Mouse (Mus musculus): ENCODE results near the gene Mon1a. TPM values are rescaled to one million over a fixed set of nuclear protein-coding genes. Genes with fewer than 3 reads are reported as not detected.

Mon1a gene
- polyA plus RNA-seq, 1 experiment from 2014 or later = 5.6 TPM

- Histone ChIP-seq H3K4me2 (peak overlapping the region; percentile 71), H3K4me3 (replicated peaks) (peak overlapping the region; percentile 6; the same call in 1 of the 2 replicates), H3K27me3 (peaks cover 18% of the 10 kb centered on the region), H3K9me3 (replicated peaks) (no peaks in the 10 kb centered on the region), H3K27ac (no peak overlapping the region), H3K9ac (peak overlapping the region; percentile 27; the same call in 1 of the 2 replicates), H3K4me1 (replicated peaks) (peaks cover 45% of the 10 kb centered on the region), H3K36me3 (no peaks in the 10 kb centered on the region)
- DNase-seq (no peak), ATAC-seq (ENCODE audit: low read depth) (no peak)
- 23% methylated on average over 18 of the region's 18 CpGs for WGBS (ENCODE audit: insufficient replicate concordance)
These were observed 20.6 kb downstream of the Mon1a start for GRCm38 (mm10) chr9:107908410-107909158.

- H3K36me3 ChIP-seq = no peaks in the 10 kb centered on the region
- H3K4me3 ChIP-seq (replicated peaks) = no peak overlapping the region
- no peak overlapping the region for H3K9ac ChIP-seq
- WGBS (ENCODE audit: insufficient replicate concordance) = 73% methylated on average over 15 of the region's 15 CpGs
- H3K27ac ChIP-seq = no peak overlapping the region
- DNase-seq (no peak), ATAC-seq (ENCODE audit: low read depth) (no peak)
- peaks cover 40% of the 10 kb centered on the region for H3K4me1 ChIP-seq (replicated peaks)
- H3K27me3 ChIP-seq = peaks cover 23% of the 10 kb centered on the region
- H3K4me2 ChIP-seq = no peak overlapping the region
- H3K9me3 ChIP-seq (replicated peaks) = no peaks in the 10 kb centered on the region
These were observed 22.2 kb downstream of the Mon1a start for GRCm38 (mm10) chr9:107910025-107910769.

GRCm38 (mm10) chr9:107914764-107915420 is 26.9 kb downstream of the Mon1a start:
- WGBS (ENCODE audit: insufficient replicate concordance) = 66% methylated on average over 16 of the region's 16 CpGs
- Histone ChIP-seq H3K36me3 (no peaks in the 10 kb centered on the region), H3K27ac (no peak overlapping the region), H3K9ac (no peak overlapping the region), H3K4me2 (no peak overlapping the region), H3K27me3 (peaks cover 19% of the 10 kb centered on the region), H3K4me3 (replicated peaks) (no peak overlapping the region), H3K9me3 (replicated peaks) (no peaks in the 10 kb centered on the region), H3K4me1 (replicated peaks) (no peaks in the 10 kb centered on the region)
- ATAC-seq (ENCODE audit: low read depth) (no peak), DNase-seq (no peak)

GRCm38 (mm10) chr9:107917895-107918608 is 30.1 kb downstream of the Mon1a start:
- ATAC-seq (ENCODE audit: low read depth) = no peak
- no peak for DNase-seq
- Histone ChIP-seq H3K4me2 (no peak overlapping the region), H3K9ac (no peak overlapping the region), H3K9me3 (replicated peaks) (no peaks in the 10 kb centered on the region), H3K36me3 (no peaks in the 10 kb centered on the region), H3K4me1 (replicated peaks) (no peaks in the 10 kb centered on the region), H3K27ac (no peak overlapping the region), H3K27me3 (peaks cover 13% of the 10 kb centered on the region), H3K4me3 (replicated peaks) (no peak overlapping the region)
- 49% methylated on average over 13 of the region's 13 CpGs for WGBS (ENCODE audit: insufficient replicate concordance)

GRCm38 (mm10) chr9:107918884-107919283 is 30.9 kb downstream of the Mon1a start:
- H3K9ac ChIP-seq = no peak overlapping the region
- no peak overlapping the region for H3K4me2 ChIP-seq
- WGBS (ENCODE audit: insufficient replicate concordance) = 59% methylated on average over 6 of the region's 6 CpGs
- H3K9me3 ChIP-seq (replicated peaks) = no peaks in the 10 kb centered on the region
- H3K4me3 ChIP-seq (replicated peaks) = no peak overlapping the region
- no peak for ATAC-seq (ENCODE audit: low read depth)
- H3K27me3 ChIP-seq = peaks cover 19% of the 10 kb centered on the region
- H3K27ac ChIP-seq = no peak overlapping the region
- no peaks in the 10 kb centered on the region for H3K36me3 ChIP-seq
- H3K4me1 ChIP-seq (replicated peaks) = peaks cover 3% of the 10 kb centered on the region; the same call in 1 of the 2 replicates
- DNase-seq = no peak

- H3K9me3 ChIP-seq (replicated peaks) = no peaks in the 10 kb centered on the region
- H3K27me3 ChIP-seq = peaks cover 21% of the 10 kb centered on the region
- H3K4me3 ChIP-seq (replicated peaks) = no peak overlapping the region
- WGBS (ENCODE audit: insufficient replicate concordance) = 68% methylated on average over 5 of the region's 5 CpGs
- ATAC-seq (ENCODE audit: low read depth) = no peak
- H3K36me3 ChIP-seq = no peaks in the 10 kb centered on the region
- no peak overlapping the region for H3K4me2 ChIP-seq
- no peak overlapping the region for H3K27ac ChIP-seq
- peaks cover 7% of the 10 kb centered on the region; the same call in 1 of the 2 replicates for H3K4me1 ChIP-seq (replicated peaks)
- no peak overlapping the region for H3K9ac ChIP-seq
- DNase-seq = no peak
These were observed 31.5 kb downstream of the Mon1a start for GRCm38 (mm10) chr9:107919441-107919840.

- Histone ChIP-seq H3K9me3 (replicated peaks) (no peaks in the 10 kb centered on the region), H3K36me3 (no peaks in the 10 kb centered on the region), H3K4me1 (replicated peaks) (peaks cover 10% of the 10 kb centered on the region), H3K9ac (no peak overlapping the region), H3K27me3 (peaks cover 26% of the 10 kb centered on the region), H3K4me3 (replicated peaks) (no peak overlapping the region), H3K4me2 (no peak overlapping the region), H3K27ac (no peak overlapping the region)
- ATAC-seq (ENCODE audit: low read depth) (0 out of 2 replicates have a peak, but pooled peaks have one; percentile 35), DNase-seq (peak; percentile 41)
- 30% methylated on average over 7 of the region's 7 CpGs for WGBS (ENCODE audit: insufficient replicate concordance)
These were observed 35.1 kb downstream of the Mon1a start for GRCm38 (mm10) chr9:107923021-107923420.

GRCm38 (mm10) chr9:107923956-107924355 is 36.0 kb downstream of the Mon1a start:
- no peak overlapping the region for H3K4me2 ChIP-seq
- H3K4me3 ChIP-seq (replicated peaks) = no peak overlapping the region
- WGBS (ENCODE audit: insufficient replicate concordance) = 31% methylated on average over 6 of the region's 6 CpGs
- peaks cover 34% of the 10 kb centered on the region for H3K27me3 ChIP-seq
- H3K9ac ChIP-seq = no peak overlapping the region
- ATAC-seq (ENCODE audit: low read depth) = no peak
- DNase-seq = no peak
- H3K27ac ChIP-seq = no peak overlapping the region
- H3K4me1 ChIP-seq (replicated peaks) = peaks cover 17% of the 10 kb centered on the region
- no peaks in the 10 kb centered on the region for H3K9me3 ChIP-seq (replicated peaks)
- H3K36me3 ChIP-seq = no peaks in the 10 kb centered on the region

- Histone ChIP-seq H3K9ac (no peak overlapping the region), H3K4me1 (replicated peaks) (peaks cover 17% of the 10 kb centered on the region), H3K4me3 (replicated peaks) (no peak overlapping the region), H3K36me3 (no peaks in the 10 kb centered on the region), H3K9me3 (replicated peaks) (no peaks in the 10 kb centered on the region), H3K4me2 (no peak overlapping the region), H3K27ac (no peak overlapping the region), H3K27me3 (peaks cover 46% of the 10 kb centered on the region)
- no peak for DNase-seq
- 26% methylated on average over 3 of the region's 3 CpGs for WGBS (ENCODE audit: insufficient replicate concordance)
- ATAC-seq (ENCODE audit: low read depth) = no peak
These were observed 37.3 kb downstream of the Mon1a start for GRCm38 (mm10) chr9:107925251-107925650.

GRCm38 (mm10) chr9:107926920-107927420 is 39.0 kb downstream of the Mon1a start:
- ATAC-seq (ENCODE audit: low read depth) (no peak), DNase-seq (no peak)
- Histone ChIP-seq H3K4me1 (replicated peaks) (peaks cover 17% of the 10 kb centered on the region), H3K9me3 (replicated peaks) (no peaks in the 10 kb centered on the region), H3K4me3 (replicated peaks) (no peak overlapping the region), H3K27me3 (peaks cover 55% of the 10 kb centered on the region), H3K4me2 (no peak overlapping the region), H3K36me3 (no peaks in the 10 kb centered on the region), H3K9ac (no peak overlapping the region), H3K27ac (no peak overlapping the region)
- WGBS (ENCODE audit: insufficient replicate concordance) = 36% methylated on average over 9 of the region's 9 CpGs

GRCm38 (mm10) chr9:107927749-107928148 is 39.8 kb downstream of the Mon1a start:
- Histone ChIP-seq H3K36me3 (no peaks in the 10 kb centered on the region), H3K9me3 (replicated peaks) (no peaks in the 10 kb centered on the region), H3K4me2 (no peak overlapping the region), H3K27ac (no peak overlapping the region), H3K9ac (no peak overlapping the region), H3K27me3 (peaks cover 55% of the 10 kb centered on the region), H3K4me3 (replicated peaks) (no peak overlapping the region), H3K4me1 (replicated peaks) (peaks cover 17% of the 10 kb centered on the region)
- WGBS (ENCODE audit: insufficient replicate concordance) = 76% methylated on average over 5 of the region's 5 CpGs
- ATAC-seq (ENCODE audit: low read depth) = no peak
- DNase-seq = no peak

Measured in liver, embryonic 13.5 days (tissue).